Mouse (Mus musculus): Measurements from ENCODE around the gene Ppp1cb. TPM values are rescaled to one million over a fixed set of nuclear protein-coding genes. Genes with fewer than 3 reads are reported as not detected.

Ppp1cb gene
- total RNA-seq, 2 experiments from 2014 or later: 446 to 490 TPM

- intact Hi-C loops (cut with DNase I): no loop called here
- no peak for DNase-seq
These were observed 16.6 kb upstream of the Ppp1cb start for GRCm38 (mm10) chr5:32441992-32442575.

DNA sequence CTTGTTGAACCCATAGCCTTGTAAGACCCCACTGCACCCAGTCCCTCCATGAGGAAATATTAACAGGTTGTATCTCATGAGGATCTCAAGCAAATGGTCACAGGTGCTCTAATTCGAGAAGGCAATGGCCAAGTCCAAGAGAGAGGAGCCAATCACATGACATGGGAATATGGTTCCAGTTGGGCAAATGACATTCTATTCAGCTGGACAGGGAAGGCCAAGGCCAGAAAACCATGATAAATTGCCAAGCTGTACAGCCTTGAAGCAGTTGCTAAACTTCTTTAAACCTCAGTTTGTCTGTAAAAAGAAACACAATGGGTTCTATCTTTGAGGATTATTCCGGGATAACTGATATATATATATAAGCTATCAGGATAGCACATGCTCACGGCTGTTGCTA lies 14.7 kb upstream of the Ppp1cb start:
- no peak for DNase-seq
- intact Hi-C loops (cut with DNase I): no loop called here

GRCm38 (mm10) chr5:32445287-32445921 lies 13.2 kb upstream of the Ppp1cb start:
- intact Hi-C loops (cut with DNase I): no loop called here
- DNase-seq: no peak

DNA sequence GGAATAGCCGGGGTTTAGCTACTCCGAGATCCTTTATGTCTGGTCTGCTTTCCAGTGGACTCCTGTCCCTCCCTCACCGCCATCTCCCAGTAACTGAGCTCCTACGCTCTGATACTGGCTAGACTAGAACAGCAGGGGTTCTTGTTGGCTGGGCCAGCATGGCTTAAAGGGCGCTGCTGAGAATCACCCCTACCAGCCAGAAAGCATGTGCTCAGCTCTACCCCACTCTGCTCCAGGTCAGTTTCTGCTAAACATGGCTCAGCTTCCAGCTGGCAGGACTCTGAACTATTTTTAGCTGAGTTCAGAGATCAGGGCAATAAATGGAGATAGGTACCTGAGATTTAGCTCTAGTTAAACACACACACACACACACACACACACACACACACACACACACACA lies 12.2 kb upstream of the Ppp1cb start:
- DNase-seq: peak; percentile 64 to 66

DNA sequence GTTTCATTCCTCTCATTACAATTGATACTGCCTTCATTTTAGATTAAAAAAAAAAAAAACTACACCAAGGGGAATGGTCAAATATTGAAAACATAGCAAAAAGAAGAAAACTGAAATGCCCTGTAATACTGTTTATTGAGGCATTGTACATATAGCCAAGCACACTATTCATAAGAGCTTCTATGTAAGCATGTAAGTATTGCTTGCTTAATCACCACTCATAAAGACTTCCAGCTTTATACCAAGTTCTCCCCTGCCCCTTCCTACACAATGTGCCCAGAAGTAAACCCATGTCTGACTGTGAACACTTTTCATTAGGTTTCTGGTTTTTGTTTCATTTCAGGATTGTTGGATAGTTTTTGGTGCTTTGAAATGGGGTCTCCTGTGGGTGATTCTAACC lies 11.8 kb upstream of the Ppp1cb start:
- intact Hi-C loops (cut with DNase I): no loop called here
- no peak for DNase-seq

More for the DNA sequence above, 12.2 kb upstream of the Ppp1cb start:
- intact Hi-C loops (cut with DNase I): no loop called here

DNA sequence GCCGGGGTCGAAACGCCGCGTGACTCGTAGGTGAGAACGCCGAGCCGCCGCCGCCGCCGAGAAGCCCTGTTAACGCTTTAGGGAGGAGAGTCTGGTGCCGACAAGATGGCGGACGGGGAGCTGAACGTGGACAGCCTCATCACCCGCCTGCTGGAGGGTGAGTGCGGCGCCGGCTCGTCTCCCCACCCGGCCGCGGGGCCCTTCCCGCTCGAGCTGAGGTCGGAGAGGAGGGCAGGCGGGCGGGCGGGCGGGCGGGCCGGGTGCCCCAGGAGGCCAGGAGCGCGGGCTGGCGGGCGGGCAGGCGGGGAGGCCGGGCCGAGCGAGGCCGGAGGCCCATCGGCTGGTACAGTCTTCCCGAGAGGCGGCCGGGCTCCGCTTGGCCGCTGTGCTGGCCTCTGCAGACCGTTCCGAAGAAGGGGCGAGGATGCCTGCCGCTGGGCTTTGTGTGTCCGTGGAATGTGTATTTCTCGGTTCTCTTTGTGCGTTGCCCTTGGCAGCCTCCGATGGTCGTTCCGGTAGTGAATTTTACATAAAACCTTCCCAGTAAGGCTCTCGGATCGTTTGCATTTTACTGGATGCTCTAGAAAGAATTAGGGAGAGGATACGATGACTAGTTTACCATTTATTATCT lies 723 bp downstream of the Ppp1cb start:
- intact Hi-C loops (cut with DNase I): loop anchor here (1.0 kb wide), 1 partner anchor 45 kb away; no protein-coding TSS in a partner anchor

GRCm38 (mm10) chr5:32459882-32460751 lies 1.5 kb downstream of the Ppp1cb start:
- DNase-seq: peak; percentile 73 to 74
- intact Hi-C loops (cut with DNase I): loop anchor here (1.0 to 5.0 kb wide), 4 partner anchors 15 to 138 kb away; no protein-coding TSS in a partner anchor

More for the DNA sequence above, 723 bp downstream of the Ppp1cb start:
- DNase-seq: peak in 1 of 2 experiments; percentile 61

- no peak for DNase-seq
- intact Hi-C loops (cut with DNase I): loop anchor here (1.0 to 5.0 kb wide), 3 partner anchors 14 to 139 kb away; no protein-coding TSS in a partner anchor
These were observed 2.3 kb downstream of the Ppp1cb start for GRCm38 (mm10) chr5:32460973-32461372.

GRCm38 (mm10) chr5:32472332-32473028 lies 13.8 kb downstream of the Ppp1cb start:
- intact Hi-C loops (cut with DNase I): no loop called here

GRCm38 (mm10) chr5:32473029-32473352 lies 14.3 kb downstream of the Ppp1cb start:
- intact Hi-C loops (cut with DNase I): no loop called here
- DNase-seq: peak in 1 of 2 experiments; percentile 18

More at GRCm38 (mm10) chr5:32472332-32473028, 13.8 kb downstream of the Ppp1cb start:
- DNase-seq: peak; percentile 40 to 41

DNA sequence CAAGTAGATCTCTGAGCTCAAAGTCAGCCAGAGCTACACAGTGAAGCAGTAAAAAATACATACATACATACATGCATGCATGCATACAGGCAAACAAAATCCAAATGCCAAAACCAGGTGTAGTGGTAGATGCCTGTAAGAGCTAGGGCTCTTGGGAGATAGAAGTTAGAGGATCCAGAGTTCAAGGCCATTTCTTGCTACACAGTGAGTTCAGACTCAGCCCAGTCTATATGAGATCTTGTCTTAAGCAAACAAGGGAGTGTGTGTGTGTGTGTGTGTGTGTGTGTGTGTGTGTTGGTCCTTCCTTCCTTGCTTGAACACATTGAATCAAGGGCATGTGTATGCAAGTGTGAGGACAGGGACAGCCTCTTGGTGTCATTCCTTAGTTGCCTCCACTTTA lies 17.9 kb downstream of the Ppp1cb start:
- DNase-seq: no peak
- intact Hi-C loops (cut with DNase I): no loop called here

- intact Hi-C loops (cut with DNase I): no loop called here
These were observed 20.3 kb downstream of the Ppp1cb start for GRCm38 (mm10) chr5:32478972-32479371.

GRCm38 (mm10) chr5:32485430-32485829 lies 26.8 kb downstream of the Ppp1cb start:
- intact Hi-C loops (cut with DNase I): no loop called here
- DNase-seq: no peak

More at GRCm38 (mm10) chr5:32478972-32479371, 20.3 kb downstream of the Ppp1cb start:
- DNase-seq: no peak

DNA sequence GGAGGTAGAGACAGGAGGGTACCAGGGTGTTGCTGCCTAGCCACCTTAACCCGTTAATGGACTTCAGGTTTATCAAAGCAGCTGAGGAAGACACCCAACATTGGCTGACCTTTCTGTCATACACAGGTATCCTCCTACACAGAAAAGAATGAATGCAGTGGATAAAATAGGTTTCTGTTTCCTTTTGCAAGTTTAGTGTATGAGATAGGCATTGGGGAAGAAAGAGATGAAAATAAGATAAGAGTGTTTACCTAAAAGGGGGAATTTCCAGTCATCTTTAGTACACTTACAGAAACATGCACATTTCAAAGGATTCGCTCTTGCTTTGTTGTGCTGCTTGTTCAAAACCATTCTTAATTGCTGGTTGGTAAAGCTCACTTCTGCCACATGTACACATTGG lies 29.4 kb downstream of the Ppp1cb start:
- intact Hi-C loops (cut with DNase I): no loop called here
- DNase-seq: no peak

GRCm38 (mm10) chr5:32494084-32494700 lies 35.5 kb downstream of the Ppp1cb start:
- intact Hi-C loops (cut with DNase I): no loop called here
- no peak for DNase-seq

GRCm38 (mm10) chr5:32508766-32509165 lies 50.1 kb downstream of the Ppp1cb start:
- no peak for DNase-seq
- intact Hi-C loops (cut with DNase I): no loop called here

- intact Hi-C loops (cut with DNase I): loop anchor here (2.0 kb wide), 1 partner anchor 198 kb away; no protein-coding TSS in a partner anchor
- peak; percentile 39 to 64 for DNase-seq
These were observed 61.7 kb downstream of the Ppp1cb start for GRCm38 (mm10) chr5:32520381-32520780.

GRCm38 (mm10) chr5:32549449-32549848 lies 90.8 kb downstream of the Ppp1cb start:
- intact Hi-C loops (cut with DNase I): no loop called here
- DNase-seq: no peak

- intact Hi-C loops (cut with DNase I): no loop called here
- DNase-seq: no peak
These were observed 106.1 kb downstream of the Ppp1cb start for GRCm38 (mm10) chr5:32564697-32565096.

Measured in heart, postnatal 10 days (tissue).